Comparison of ENCODE assay signal across 8 mouse cellular contexts in genomic region chr11:36220651-36221050, GRCm38 (mm10).
DNase-seq lines count a peak whose midpoint lies in the region; ATAC-seq and TF ChIP-seq lines count a peak whose summit lies in the region.

No protein-coding gene starts in this region.

- intact Hi-C loops in left cerebral cortex, adult 2 months (cut with DNase I), result loop anchor here (1.0 to 10.0 kb wide), 5 partner anchors 173 to 964 kb away; no protein-coding TSS in a partner anchor
- intact Hi-C loops in left cerebral cortex, postnatal 36 days (cut with DNase I), result loop anchor here (2.0 to 5.0 kb wide), 3 partner anchors 173 to 457 kb away; no protein-coding TSS in a partner anchor
- intact Hi-C loops in left cerebral cortex, postnatal 25 days (cut with DNase I), result loop anchor here (2.0 to 5.0 kb wide), 3 partner anchors 173 to 457 kb away; no protein-coding TSS in a partner anchor

- H3K27me3 ChIP-seq in forebrain, embryonic 16.5 days (replicated peaks; ENCODE audit: control insufficient read depth, insufficient read depth, low read length), result no peaks in the 10 kb centered on the region

- TF ChIP-seq CTCF in left cerebral cortex, adult 2 months (IDR thresholded peaks at IDR 0.05), result no peak

- no peaks in the 10 kb centered on the region for H3K9me3 ChIP-seq in forebrain, embryonic 16.5 days (ENCODE audit: control insufficient read depth, low read length)

- peak; percentile 63 for ATAC-seq in forebrain, embryonic 16.5 days

- WGBS in forebrain, embryonic 16.5 days, result 12% methylated on average over 5 of the region's 5 CpGs

- DNase-seq in left cerebral cortex, adult 2 months (ENCODE audit: extremely low spot score in 1 of 2, low spot score in 2 of 2), result no peak
- no peak for DNase-seq in left cerebral cortex, postnatal 36 days (ENCODE audit: low spot score in 2 of 2)
- peak; percentile 13 to 36 for DNase-seq in kidney, postnatal 36 days
- DNase-seq in testis, postnatal 10 days (ENCODE audit: low spot score), result peak; percentile 46
- no peak for DNase-seq in left cerebral cortex, postnatal 25 days (ENCODE audit: low spot score in 2 of 2)
- no peak for DNase-seq in urinary bladder, adult 2 months (ENCODE audit: low spot score)
- DNase-seq in layer of hippocampus, adult 9-10 months (ENCODE audit: low spot score), result no peak

- no peak overlapping the region for H3K4me3 ChIP-seq in left cerebral cortex, adult 2 months
- no peak overlapping the region for H3K4me3 ChIP-seq in forebrain, embryonic 16.5 days (replicated peaks; ENCODE audit: low read length)

- no peak overlapping the region for H3K9ac ChIP-seq in forebrain, embryonic 16.5 days (replicated peaks; ENCODE audit: low read depth, low read length)

- H3K36me3 ChIP-seq in forebrain, embryonic 16.5 days (ENCODE audit: control insufficient read depth, insufficient read depth), result no peaks in the 10 kb centered on the region

- no peak overlapping the region for H3K4me2 ChIP-seq in forebrain, embryonic 16.5 days (ENCODE audit: low read length)

- H3K27ac ChIP-seq in left cerebral cortex, adult 2 months, result peak overlapping the region; percentile 28; the same call in 1 of the 2 replicates
- peak overlapping the region; percentile 29; the same call in 1 of the 2 replicates for H3K27ac ChIP-seq in forebrain, embryonic 16.5 days (ENCODE audit: low read length)

- H3K4me1 ChIP-seq in forebrain, embryonic 16.5 days (replicated peaks; ENCODE audit: control insufficient read depth, insufficient read depth, low read length), result peaks cover 20% of the 10 kb centered on the region

Comparison
In these comparisons a context has a peak if more than half of its experiments do, and no peak if none do; other contexts are left out.
1. DNase-seq: peak in kidney, postnatal 36 days (2 of 2) and testis, postnatal 10 days (single experiment); none in left cerebral cortex, adult 2 months (0 of 2), left cerebral cortex, postnatal 36 days (0 of 2), left cerebral cortex, postnatal 25 days (0 of 2), urinary bladder, adult 2 months (single experiment) and layer of hippocampus, adult 9-10 months (single experiment).